Mouse (Mus musculus): ENCODE measurements at regions not wholly inside any gene's neighbourhood (a gene's known extent, or its start where the extent isn't known, plus 50 kb on each side); places are given as distances from the start of the nearest gene placed in this dataset.

- peak; percentile 84 for DNase-seq (ENCODE audit: low read depth, low spot score)
These were observed 52.5 kb upstream of the Prr5 start for GRCm38 (mm10) chr15:84616880-84617279.

GRCm38 (mm10) chr15:84613536-84614527 lies 55.6 kb upstream of the Prr5 start:
- peak; percentile 69 for DNase-seq (ENCODE audit: low read depth, low spot score)

- DNase-seq (ENCODE audit: low read depth, low spot score), result no peak
These were observed 55.3 kb upstream of the Rtl6 start for GRCm38 (mm10) chr15:84612961-84613360.

GRCm38 (mm10) chr15:84609825-84610442 lies 52.3 kb upstream of the Rtl6 start:
- DNase-seq (ENCODE audit: low read depth, low spot score), result no peak

DNA sequence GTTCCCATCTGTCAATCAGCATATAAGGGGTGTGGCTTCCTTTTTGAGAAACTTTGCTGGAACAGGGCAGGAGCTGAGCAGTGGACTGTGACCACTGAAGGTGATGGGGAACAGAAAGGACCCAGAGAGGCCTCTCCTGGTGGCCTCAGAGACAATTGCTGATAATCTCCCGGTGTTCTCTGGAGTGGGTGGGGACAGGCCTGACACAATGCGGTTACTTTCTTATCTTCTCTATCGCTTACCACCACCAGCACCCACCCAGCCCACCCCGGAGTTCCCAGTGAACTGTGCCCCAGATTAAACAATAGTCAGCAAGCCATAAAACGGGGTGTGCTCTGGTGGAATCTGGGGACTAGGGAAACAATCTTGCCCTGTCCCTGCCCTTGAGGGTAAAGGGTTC lies 51.4 kb upstream of the Rtl6 start:
- no peak for DNase-seq (ENCODE audit: low read depth, low spot score)

Data from ES-CJ7 (cell line).